Mouse (Mus musculus): Measurements from ENCODE around the gene Hrh2.

DNA sequence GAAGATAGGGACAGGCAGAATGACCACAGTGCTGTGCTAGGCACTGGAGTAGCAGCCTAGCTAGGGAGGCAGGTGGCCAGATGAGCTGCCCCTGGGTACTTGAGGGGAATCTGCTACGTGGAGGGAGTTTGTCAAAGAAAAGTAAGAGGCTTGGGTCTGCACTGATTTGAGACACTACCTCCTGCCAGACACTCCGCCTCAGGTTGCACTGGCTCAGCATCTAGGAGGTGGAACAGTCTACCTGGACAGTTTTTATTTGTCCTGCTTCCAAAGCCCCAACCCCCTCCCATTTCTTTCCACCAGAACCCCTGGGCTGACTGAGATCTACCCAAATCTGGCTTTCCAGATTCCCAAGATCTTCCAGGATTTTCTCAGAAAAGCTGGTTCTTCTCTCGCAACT lies 748 bp upstream of the Hrh2 start:
- TF ChIP-seq EP300 (IDR thresholded peaks at IDR 0.05; ENCODE audit: low read depth) = no peak
- no peak for TF ChIP-seq CTCF (IDR thresholded peaks at IDR 0.05; ENCODE audit: low read depth)
